Mouse (Mus musculus) left cerebral cortex, adult 2 months (tissue): ENCODE measurements around the gene Hoxd11. TPM values are rescaled to one million over a fixed set of nuclear protein-coding genes. Genes with fewer than 3 reads are reported as not detected.

Experiments
- DNase-seq, 2 experiments: peaks; one replicate each; pipeline ENCODE4 v3.0.0; 2021 to 2022; ENCODE audit warnings: low spot score in 2 of 2, mixed read lengths in 1 of 2; ENCODE audit errors: extremely low spot score in 1 of 2
- H3K27ac ChIP-seq: fragments of 200-600 bp; 2 replicates; pipeline ENCODE4 v1.8.1; 2022
- H3K4me3 ChIP-seq: fragments of 200-600 bp; 2 replicates; pipeline ENCODE4 v1.8.1; 2022
- CTCF ChIP-seq: fragments of 200-600 bp; IDR thresholded peaks from 2 replicates; pipeline ENCODE4 v1.8.1; 2022; ENCODE audit warnings: antibody characterized with exemption, mild to moderate bottlenecking, moderate library complexity
- intact Hi-C: fragments of 180-260 bp; cut with DNase I; formaldehyde crosslinking; loops from one replicate; pipeline ENCODE4 v1.15.1; 2025
- total RNA-seq, 2 experiments: library from RNA; stranded (reverse); gene quantifications; 2 replicates each; pipeline ENCODE4 v1.2.3; 2021

The Hoxd11 gene
- total RNA-seq, 2 experiments from 2014 or later: not detected

DNA sequence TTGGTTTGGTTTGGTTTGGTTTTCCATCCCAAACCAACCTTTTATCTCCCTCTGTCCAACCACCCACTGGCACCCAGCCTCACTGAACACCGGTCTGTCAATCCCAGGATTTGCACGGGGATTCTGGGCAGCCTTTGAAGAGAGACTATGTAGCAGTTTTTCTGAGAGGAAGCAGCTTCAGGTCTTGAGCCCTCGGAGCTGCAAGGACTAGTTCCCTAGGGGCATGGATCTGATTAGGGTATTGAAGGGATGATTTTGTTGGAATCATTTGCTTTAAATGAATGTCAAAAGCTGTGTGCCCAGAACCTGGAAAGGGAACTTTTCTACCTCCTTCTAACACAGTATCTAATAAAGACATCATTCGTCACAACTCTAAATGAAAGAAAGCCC, 22.7 kb upstream of the Hoxd11 start:
- no peak for TF ChIP-seq CTCF
- no peak overlapping the region for H3K27ac ChIP-seq
- intact Hi-C loops: loop anchor here (5.0 to 10.0 kb wide), 4 partner anchors 56 to 1382 kb away; partner anchors contain the start of genes Gm28230, Hoxd3, Hoxd4 and Sp9
- DNase-seq: no peak
- no peak overlapping the region for H3K4me3 ChIP-seq

GRCm38 (mm10) chr2:74657251-74658023, 21.9 kb upstream of the Hoxd11 start:
- intact Hi-C loops: loop anchor here (5.0 to 10.0 kb wide), 4 partner anchors 55 to 1383 kb away; partner anchors contain the start of genes Gm28230, Hoxd3, Hoxd4 and Sp9
- peak in 1 of 2 experiments; percentile 22 for DNase-seq
- no peak overlapping the region for H3K27ac ChIP-seq
- no peak for TF ChIP-seq CTCF
- no peak overlapping the region for H3K4me3 ChIP-seq

DNA sequence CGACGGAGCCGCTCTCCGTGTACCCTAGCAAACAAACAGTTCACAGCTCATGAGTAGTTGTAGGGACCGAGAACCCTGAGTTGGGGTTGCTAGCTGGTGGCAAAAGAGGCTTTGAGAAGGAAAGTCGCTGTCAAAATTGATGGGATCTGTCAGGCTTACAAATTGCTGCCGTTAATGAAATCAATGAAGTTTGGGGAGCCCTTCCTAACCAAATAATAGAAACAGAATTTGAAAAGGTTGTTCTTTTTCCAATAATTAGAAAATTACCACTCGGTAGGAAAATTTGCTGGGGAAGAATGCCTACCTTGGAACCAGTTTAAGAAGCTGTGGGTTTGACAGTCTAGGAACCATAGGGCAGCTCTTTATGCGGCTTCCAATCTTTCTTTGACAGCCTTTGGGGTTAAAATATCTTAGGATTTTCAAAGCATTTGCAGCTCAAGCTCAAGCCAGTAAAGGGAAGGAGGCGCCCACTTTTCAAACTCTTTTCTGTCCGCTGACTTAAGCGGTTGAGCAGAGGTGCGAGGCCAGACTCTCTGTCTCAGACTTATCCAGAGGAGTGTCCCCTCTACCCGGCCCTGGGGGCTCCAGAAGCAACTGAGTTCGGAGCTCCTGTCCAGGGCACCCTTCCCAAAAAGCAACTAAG, 21.2 kb upstream of the Hoxd11 start:
- Histone ChIP-seq H3K4me3 (no peak overlapping the region), H3K27ac (no peak overlapping the region)
- no peak for TF ChIP-seq CTCF
- intact Hi-C loops: loop anchor here (5.0 to 10.0 kb wide), 4 partner anchors 54 to 1383 kb away; partner anchors contain the start of genes Gm28230, Hoxd3, Hoxd4 and Sp9
- DNase-seq: no peak

- no peak for DNase-seq
- TF ChIP-seq CTCF: no peak
- Histone ChIP-seq H3K4me3 (no peak overlapping the region), H3K27ac (no peak overlapping the region)
- intact Hi-C loops: loop anchor here (5.0 to 10.0 kb wide), 4 partner anchors 53 to 1384 kb away; partner anchors contain the start of genes Gm28230, Hoxd3, Hoxd4 and Sp9
Observed at GRCm38 (mm10) chr2:74658667-74659371, 20.5 kb upstream of the Hoxd11 start.

DNA sequence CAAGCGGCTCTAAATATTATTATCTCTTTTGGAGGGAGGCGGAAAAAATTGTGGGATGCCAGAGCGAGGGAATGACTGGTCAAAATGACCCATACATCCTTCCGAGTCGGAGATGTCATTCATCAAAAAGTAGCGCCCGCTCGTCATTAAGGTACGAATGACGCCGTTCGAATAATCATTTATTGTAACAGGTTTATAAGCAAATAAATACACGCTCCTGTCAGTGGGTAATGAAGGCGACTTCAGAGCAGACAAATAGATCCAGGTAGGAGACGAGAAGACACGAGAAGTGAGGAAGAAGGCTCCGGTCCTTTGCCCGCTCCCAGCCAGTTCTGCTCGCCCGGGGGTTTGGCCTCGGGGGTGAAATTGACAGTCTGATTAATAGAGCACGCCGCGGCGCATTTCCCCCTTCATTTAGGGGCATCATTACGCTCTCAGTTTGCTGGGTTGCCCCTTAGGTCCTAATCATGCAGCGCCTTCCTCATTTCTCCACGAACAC, 19.8 kb upstream of the Hoxd11 start, which contains the start of gene Evx2:
TSS of gene Evx2 (minus strand) at position 51 of the 499 bp plus-strand sequence.
- TF ChIP-seq CTCF: no peak
- Histone ChIP-seq H3K4me3 (no peak within 1 kb of the TSS), H3K27ac (no peak within 1 kb of the TSS)
- intact Hi-C loops: loop anchor here (5.0 to 10.0 kb wide), 5 partner anchors 53 to 1385 kb away; partner anchors contain the start of genes Gm28230, Hoxd3, Hoxd4 and Sp9
- no peak for DNase-seq

- no peak for TF ChIP-seq CTCF
- DNase-seq: no peak
- intact Hi-C loops: loop anchor here (5.0 kb wide), 1 partner anchor 733 kb away; no protein-coding TSS in a partner anchor
- no peak overlapping the region for H3K27ac ChIP-seq
- H3K4me3 ChIP-seq: no peak overlapping the region
Observed at GRCm38 (mm10) chr2:74660421-74661375, 18.7 kb upstream of the Hoxd11 start.

DNA sequence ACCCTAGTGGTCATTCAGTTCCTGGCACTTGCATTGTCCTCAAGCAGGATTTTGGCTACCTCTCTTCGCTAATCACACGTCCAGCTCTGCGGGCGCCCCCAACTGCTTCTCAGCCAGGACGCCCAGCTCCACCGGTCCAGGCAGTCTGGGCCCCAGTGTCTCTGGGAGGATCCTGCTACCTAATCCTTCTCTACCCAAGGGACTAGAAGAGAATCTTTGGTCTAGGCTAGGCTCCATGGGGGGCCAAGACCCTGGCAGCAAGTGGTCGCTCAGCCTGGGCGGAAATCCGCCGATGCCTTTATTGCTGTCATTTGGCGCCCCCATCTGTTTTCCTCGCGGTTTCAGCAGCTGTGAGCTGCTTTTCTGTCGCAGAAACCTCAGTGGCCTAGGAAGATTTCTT, 17.7 kb upstream of the Hoxd11 start:
- TF ChIP-seq CTCF: peak; percentile 59
- H3K27ac ChIP-seq: no peak overlapping the region
- H3K4me3 ChIP-seq: no peak overlapping the region
- DNase-seq: peak in 1 of 2 experiments; percentile 44
- intact Hi-C loops: loop anchor here (1.0 to 5.0 kb wide), 5 partner anchors 361 to 734 kb away; no protein-coding TSS in a partner anchor

- DNase-seq: peak in 1 of 2 experiments; percentile 63
- no peak overlapping the region for H3K27ac ChIP-seq
- TF ChIP-seq CTCF: peak; percentile 78
- intact Hi-C loops: loop anchor here (2.0 to 5.0 kb wide), 3 partner anchors 363 to 736 kb away; no protein-coding TSS in a partner anchor
- no peak overlapping the region for H3K4me3 ChIP-seq
Observed at GRCm38 (mm10) chr2:74663291-74663925, 15.9 kb upstream of the Hoxd11 start.

- Histone ChIP-seq H3K4me3 (no peak overlapping the region), H3K27ac (no peak overlapping the region)
- intact Hi-C loops: no loop called here
- no peak for TF ChIP-seq CTCF
- DNase-seq: no peak
Observed at GRCm38 (mm10) chr2:74666411-74666810, 12.9 kb upstream of the Hoxd11 start.
